Mouse (Mus musculus): ENCODE data around the gene Ap1g1.
"Not testable (repeated sequence)": the region's sequence is repeated elsewhere in the genome, so short reads cannot be mapped to it uniquely, and the experiment has no call there.

Ap1g1 gene

GRCm38 (mm10) chr8:109855451-109855850 is 77.1 kb downstream of the Ap1g1 start:
- no peak for ATAC-seq (ENCODE audit: insufficient number of reproducible peaks, low FRiP score, low TSS enrichment)

GRCm38 (mm10) chr8:109863398-109863797 is 85.0 kb downstream of the Ap1g1 start:
- ATAC-seq (ENCODE audit: insufficient number of reproducible peaks, low FRiP score, low TSS enrichment): no peak

GRCm38 (mm10) chr8:109864798-109865197 is 86.4 kb downstream of the Ap1g1 start:
- ATAC-seq (ENCODE audit: insufficient number of reproducible peaks, low FRiP score, low TSS enrichment): no peak

- ATAC-seq (ENCODE audit: insufficient number of reproducible peaks, low FRiP score, low TSS enrichment): no peak
These were observed 87.2 kb downstream of the Ap1g1 start for GRCm38 (mm10) chr8:109865536-109865935.

- ATAC-seq (ENCODE audit: insufficient number of reproducible peaks, low FRiP score, low TSS enrichment): no peak
These were observed 88.3 kb downstream of the Ap1g1 start for GRCm38 (mm10) chr8:109866690-109867089.

- ATAC-seq (ENCODE audit: insufficient number of reproducible peaks, low FRiP score, low TSS enrichment): peak; percentile 97
These were observed 89.8 kb downstream of the Ap1g1 start, which contains the start of gene Phlpp2 for GRCm38 (mm10) chr8:109868003-109868679. Gene Phlpp2 (plus strand): TSS chr8:109868542.

GRCm38 (mm10) chr8:109868680-109869361 is 90.5 kb downstream of the Ap1g1 start:
- ATAC-seq (ENCODE audit: insufficient number of reproducible peaks, low FRiP score, low TSS enrichment): peak; percentile 59

GRCm38 (mm10) chr8:109871056-109871455 is 92.7 kb downstream of the Ap1g1 start:
- ATAC-seq (ENCODE audit: insufficient number of reproducible peaks, low FRiP score, low TSS enrichment): no peak

- ATAC-seq (ENCODE audit: insufficient number of reproducible peaks, low FRiP score, low TSS enrichment): not testable (repeated sequence)
These were observed 95.4 kb downstream of the Ap1g1 start for GRCm38 (mm10) chr8:109873800-109874199.

- ATAC-seq (ENCODE audit: insufficient number of reproducible peaks, low FRiP score, low TSS enrichment): no peak
These were observed 101.8 kb downstream of the Ap1g1 start for GRCm38 (mm10) chr8:109880012-109880662.

GRCm38 (mm10) chr8:109885294-109885693 is 106.9 kb downstream of the Ap1g1 start:
- no peak for ATAC-seq (ENCODE audit: insufficient number of reproducible peaks, low FRiP score, low TSS enrichment)

GRCm38 (mm10) chr8:109889211-109889610 is 110.9 kb downstream of the Ap1g1 start:
- no peak for ATAC-seq (ENCODE audit: insufficient number of reproducible peaks, low FRiP score, low TSS enrichment)

- no peak for ATAC-seq (ENCODE audit: insufficient number of reproducible peaks, low FRiP score, low TSS enrichment)
These were observed 112.6 kb downstream of the Ap1g1 start for GRCm38 (mm10) chr8:109890794-109891585.

- ATAC-seq (ENCODE audit: insufficient number of reproducible peaks, low FRiP score, low TSS enrichment): no peak
These were observed 116.3 kb downstream of the Ap1g1 start for GRCm38 (mm10) chr8:109894636-109895035.

GRCm38 (mm10) chr8:109895355-109895754 is 117.0 kb downstream of the Ap1g1 start:
- no peak for ATAC-seq (ENCODE audit: insufficient number of reproducible peaks, low FRiP score, low TSS enrichment)

GRCm38 (mm10) chr8:109902379-109902778 is 124.0 kb downstream of the Ap1g1 start:
- no peak for ATAC-seq (ENCODE audit: insufficient number of reproducible peaks, low FRiP score, low TSS enrichment)

- ATAC-seq (ENCODE audit: insufficient number of reproducible peaks, low FRiP score, low TSS enrichment): no peak
These were observed 125.6 kb downstream of the Ap1g1 start for GRCm38 (mm10) chr8:109903909-109904469.

- no peak for ATAC-seq (ENCODE audit: insufficient number of reproducible peaks, low FRiP score, low TSS enrichment)
These were observed 126.7 kb downstream of the Ap1g1 start for GRCm38 (mm10) chr8:109904928-109905668.

GRCm38 (mm10) chr8:109906907-109907306 is 128.6 kb downstream of the Ap1g1 start:
- ATAC-seq (ENCODE audit: insufficient number of reproducible peaks, low FRiP score, low TSS enrichment): no peak

- no peak for ATAC-seq (ENCODE audit: insufficient number of reproducible peaks, low FRiP score, low TSS enrichment)
These were observed 129.0 kb downstream of the Ap1g1 start for GRCm38 (mm10) chr8:109907376-109907775.
